Mouse (Mus musculus) brain, embryonic 14.5 days (tissue): ENCODE measurements at regions not wholly inside any gene's neighbourhood (a gene's known extent, or its start where the extent isn't known, plus 50 kb on each side); places are given as distances from the start of the nearest gene placed in this dataset.

Source experiments
- CTCF ChIP-seq: fragments of 200-500 bp; IDR thresholded peaks from 2 replicates; pipeline ENCODE4 v1.5.1; 2012; ENCODE audit warnings: inconsistent platforms, mild to moderate bottlenecking, moderate library complexity, borderline replicate concordance; ENCODE audit not compliant: insufficient read depth, insufficient read length; ENCODE audit errors: extremely low read depth
- POLR2A ChIP-seq: fragments of 200-500 bp; IDR thresholded peaks from 2 replicates; pipeline ENCODE4 v1.6.1; 2012; ENCODE audit warnings: mild to moderate bottlenecking, inconsistent platforms, borderline replicate concordance; ENCODE audit not compliant: poor library complexity, insufficient read depth, insufficient read length, severe bottlenecking; ENCODE audit errors: extremely low read depth

DNA sequence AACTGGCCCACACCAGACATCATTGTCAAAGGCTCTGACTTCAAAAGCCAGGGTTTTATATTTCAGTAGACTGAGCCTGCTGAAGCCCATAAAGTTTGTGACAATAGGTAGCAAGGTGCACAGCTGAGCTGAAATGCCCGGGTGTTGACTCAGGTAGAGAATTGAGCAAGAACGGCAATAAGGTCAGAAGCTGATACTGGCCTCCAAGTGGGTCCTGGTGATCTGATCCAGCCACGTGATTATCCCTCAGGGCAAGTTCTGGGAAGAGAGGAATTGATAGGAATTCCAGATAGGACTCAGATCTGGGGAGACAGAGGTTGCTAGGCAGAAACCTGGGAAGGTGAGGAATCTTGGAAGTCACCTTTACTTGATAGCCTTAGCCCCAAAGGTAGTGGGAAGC is 170.4 kb downstream of the Tfap2a start:
- TF ChIP-seq CTCF: no peak
- no peak for TF ChIP-seq POLR2A
